In genomic region chr15:81834171-81834841, GRCm38 (mm10) we compare ENCODE assay signal across 10 mouse cellular contexts. TPM values are rescaled to one million over a fixed set of nuclear protein-coding genes. Genes with fewer than 3 reads are reported as not detected.
DNase-seq lines count a peak whose midpoint lies in the region; ATAC-seq and TF ChIP-seq lines count a peak whose summit lies in the region.
"Had no signal": no experiment of that assay in that cellular context is flagged by ENCODE, and none has a peak within 500 bp of the region (broad histone marks: within the 10 kb centered on the region; RNA-seq: fewer than 3 reads in every experiment).

No protein-coding gene starts in this region.

- no peaks in the 10 kb centered on the region; the same call in 1 of the 2 replicates for H3K4me1 ChIP-seq in midbrain, embryonic 11.5 days (ENCODE audit: control insufficient read depth, insufficient read depth, low read length)
- H3K4me1 ChIP-seq in midbrain, embryonic 13.5 days (replicated peaks): peaks cover 19% of the 10 kb centered on the region
- peaks cover 40% of the 10 kb centered on the region for H3K4me1 ChIP-seq in heart, embryonic 10.5 days
- peaks cover 42% of the 10 kb centered on the region for H3K4me1 ChIP-seq in small intestine, adult 2 months (ENCODE audit: control insufficient read depth, insufficient read depth, insufficient read length, low read length)
- H3K4me1 ChIP-seq in midbrain, postnatal 0 days (ENCODE audit: insufficient read depth, low read length): no peaks in the 10 kb centered on the region

- H3K9me3 ChIP-seq in midbrain, embryonic 11.5 days (ENCODE audit: control insufficient read depth, low read length): no peaks in the 10 kb centered on the region
- no peaks in the 10 kb centered on the region for H3K9me3 ChIP-seq in midbrain, embryonic 13.5 days
- H3K9me3 ChIP-seq in heart, embryonic 10.5 days: no peaks in the 10 kb centered on the region
- H3K9me3 ChIP-seq in midbrain, postnatal 0 days (ENCODE audit: low read length): no peaks in the 10 kb centered on the region
- H3K9me3 ChIP-seq: liver, embryonic 15.5 days had no signal

- no peak for TF ChIP-seq CTCF in small intestine, adult 2 months (IDR thresholded peaks at IDR 0.05; ENCODE audit: extremely low read depth, insufficient read length, insufficient replicate concordance, low read depth, low read length)
- no peak for TF ChIP-seq CTCF in midbrain, postnatal 0 days (IDR thresholded peaks at IDR 0.05)

- H3K27me3 ChIP-seq in midbrain, embryonic 11.5 days (ENCODE audit: control insufficient read depth, insufficient read depth, low read length): no peaks in the 10 kb centered on the region
- peaks cover 7% of the 10 kb centered on the region for H3K27me3 ChIP-seq in midbrain, embryonic 13.5 days
- peaks cover 17% of the 10 kb centered on the region; the same call in 1 of the 2 replicates for H3K27me3 ChIP-seq in heart, embryonic 10.5 days (ENCODE audit: insufficient read depth, poor library complexity, severe bottlenecking)
- H3K27me3 ChIP-seq in small intestine, adult 2 months (ENCODE audit: control insufficient read depth, insufficient read depth, low read length): no peaks in the 10 kb centered on the region
- H3K27me3 ChIP-seq in midbrain, postnatal 0 days (ENCODE audit: insufficient read depth, low read length): no peaks in the 10 kb centered on the region

- ATAC-seq in midbrain, embryonic 11.5 days (ENCODE audit: low FRiP score): no peak
- ATAC-seq in midbrain, embryonic 13.5 days: no peak
- no peak for ATAC-seq in midbrain, postnatal 0 days (ENCODE audit: low FRiP score)

- WGBS in midbrain, embryonic 11.5 days: 55% methylated on average over 3 of the region's 3 CpGs
- 52% methylated on average over 3 of the region's 3 CpGs for WGBS in midbrain, embryonic 13.5 days
- WGBS in heart, embryonic 10.5 days: 39% methylated on average over 3 of the region's 3 CpGs
- WGBS in small intestine, adult 2 months: 90% methylated on average over 3 of the region's 3 CpGs
- WGBS in midbrain, postnatal 0 days: 62% methylated on average over 3 of the region's 3 CpGs

- H3K27ac ChIP-seq in midbrain, embryonic 11.5 days (ENCODE audit: low read depth, low read length): no peak overlapping the region
- no peak overlapping the region for H3K27ac ChIP-seq in midbrain, embryonic 13.5 days
- peak overlapping the region; percentile 38 for H3K27ac ChIP-seq in heart, embryonic 10.5 days
- peak overlapping the region; percentile 69 for H3K27ac ChIP-seq in small intestine, adult 2 months (ENCODE audit: insufficient read depth, low read depth, low read length)
- no peak overlapping the region for H3K27ac ChIP-seq in midbrain, postnatal 0 days (ENCODE audit: low read depth, low read length)
- H3K27ac ChIP-seq: liver, embryonic 15.5 days; macrophage had no signal

- no peak overlapping the region for H3K9ac ChIP-seq in midbrain, embryonic 11.5 days (ENCODE audit: low read length)
- no peak overlapping the region for H3K9ac ChIP-seq in midbrain, embryonic 13.5 days (replicated peaks)
- no peak overlapping the region for H3K9ac ChIP-seq in midbrain, postnatal 0 days (replicated peaks; ENCODE audit: low read length, poor library complexity, severe bottlenecking)
- H3K9ac ChIP-seq: liver, embryonic 15.5 days had no signal

- no peak overlapping the region for H3K4me3 ChIP-seq in midbrain, embryonic 11.5 days (ENCODE audit: low read depth, low read length)
- no peak overlapping the region for H3K4me3 ChIP-seq in midbrain, embryonic 13.5 days (replicated peaks)
- H3K4me3 ChIP-seq in heart, embryonic 10.5 days: no peak overlapping the region
- no peak overlapping the region for H3K4me3 ChIP-seq in small intestine, adult 2 months (ENCODE audit: low read depth, low read length)
- no peak overlapping the region for H3K4me3 ChIP-seq in midbrain, postnatal 0 days (ENCODE audit: low read depth, low read length)
- H3K4me3 ChIP-seq: liver, embryonic 15.5 days had no signal

- no peaks in the 10 kb centered on the region for H3K36me3 ChIP-seq in midbrain, embryonic 11.5 days (ENCODE audit: control insufficient read depth, insufficient read depth, low read length)
- H3K36me3 ChIP-seq in midbrain, embryonic 13.5 days: no peaks in the 10 kb centered on the region
- no peaks in the 10 kb centered on the region for H3K36me3 ChIP-seq in heart, embryonic 10.5 days
- no peaks in the 10 kb centered on the region for H3K36me3 ChIP-seq in small intestine, adult 2 months (ENCODE audit: control insufficient read depth, insufficient read depth, low read length)
- 0 out of 2 replicates have a peak, but pooled peaks cover under 1% of the 10 kb centered on the region for H3K36me3 ChIP-seq in midbrain, postnatal 0 days (ENCODE audit: insufficient read depth, low read length)
- H3K36me3 ChIP-seq: liver, embryonic 15.5 days had no signal

- H3K4me2 ChIP-seq in midbrain, embryonic 11.5 days: no peak overlapping the region
- no peak overlapping the region for H3K4me2 ChIP-seq in midbrain, embryonic 13.5 days (replicated peaks)
- H3K4me2 ChIP-seq in midbrain, postnatal 0 days (ENCODE audit: low read depth, low read length, poor library complexity, severe bottlenecking): no peak overlapping the region
- H3K4me2 ChIP-seq: liver, embryonic 15.5 days had no signal

- no peak for TF ChIP-seq POLR2A in small intestine, adult 2 months (IDR thresholded peaks at IDR 0.05; ENCODE audit: low read depth, low read length)

- peak; percentile 56 for DNase-seq in adrenal gland, postnatal 14 days
- no peak for DNase-seq in adrenal gland, adult 18-20 months (ENCODE audit: low spot score in 2 of 2)
- peak; percentile 70 for DNase-seq in midbrain, embryonic 11.5 days (ENCODE audit: low spot score, missing footprints)
- no peak for DNase-seq in heart, embryonic 10.5 days (ENCODE audit: low spot score)
- no peak for DNase-seq in midbrain, postnatal 0 days (ENCODE audit: low spot score)
- DNase-seq in urinary bladder, postnatal 14 days (ENCODE audit: low spot score): no peak

RNA-seq across cellular contexts. Expression of gene Tob2, which starts 24.3 kb away (rescaled TPM):
- total RNA-seq in adrenal gland, postnatal 14 days (2021): 124 and 147 TPM in 2 replicates
- total RNA-seq in adrenal gland, adult 18-20 months (2021): 100 to 1,000 TPM; 103 to 121 TPM
- polyA plus RNA-seq in midbrain, embryonic 11.5 days (2014; fragmentation: Nextera tagmentation; extraction: Ambion mirVana): 10.4 and 12.9 TPM in 2 replicates
- 16.2 and 17.7 TPM in 2 replicates for polyA plus RNA-seq in midbrain, embryonic 13.5 days (2015; fragmentation: Nextera tagmentation; extraction: Ambion mirVana)
- 13.0 and 15.6 TPM in 2 replicates for polyA plus RNA-seq in heart, embryonic 10.5 days (2016; fragmentation: Nextera tagmentation; extraction: Ambion mirVana)
- polyA plus RNA-seq in small intestine, adult 2 months (2012; rRNA removed): 14.7 and 33.2 TPM in 2 replicates
- 10.9 and 15.4 TPM in 2 replicates for total RNA-seq in midbrain, postnatal 0 days (2014; rRNA removed)
- polyA plus RNA-seq in midbrain, postnatal 0 days (2015; fragmentation: Nextera tagmentation; extraction: Ambion mirVana): 12.2 and 14.2 TPM in 2 replicates

RNA-seq across cellular contexts. Expression of gene Tef, which starts 32.1 kb away (rescaled TPM):
- total RNA-seq in adrenal gland, postnatal 14 days (2021): 71.4 and 98.5 TPM in 2 replicates
- total RNA-seq in adrenal gland, adult 18-20 months (2021): 10 to 100 TPM; 45.0 to 46.9 TPM
- 11.0 and 12.9 TPM in 2 replicates for polyA plus RNA-seq in midbrain, embryonic 11.5 days (2014; fragmentation: Nextera tagmentation; extraction: Ambion mirVana)
- 21.5 and 23.3 TPM in 2 replicates for polyA plus RNA-seq in midbrain, embryonic 13.5 days (2015; fragmentation: Nextera tagmentation; extraction: Ambion mirVana)
- polyA plus RNA-seq in heart, embryonic 10.5 days (2016; fragmentation: Nextera tagmentation; extraction: Ambion mirVana): 17.3 and 20.2 TPM in 2 replicates
- polyA plus RNA-seq in small intestine, adult 2 months (2012; rRNA removed): 5.6 and 9.4 TPM in 2 replicates
- total RNA-seq in midbrain, postnatal 0 days (2014; rRNA removed): 60.1 and 60.6 TPM in 2 replicates
- 23.6 and 25.4 TPM in 2 replicates for polyA plus RNA-seq in midbrain, postnatal 0 days (2015; fragmentation: Nextera tagmentation; extraction: Ambion mirVana)

RNA-seq across cellular contexts. Expression of gene Phf5a, which starts 37.4 kb away (rescaled TPM):
- 63.4 and 65.5 TPM in 2 replicates for total RNA-seq in adrenal gland, postnatal 14 days (2021)
- 10 to 100 TPM; 54.3 to 55.6 TPM for total RNA-seq in adrenal gland, adult 18-20 months (2021)
- polyA plus RNA-seq in midbrain, embryonic 11.5 days (2014; fragmentation: Nextera tagmentation; extraction: Ambion mirVana): 179 and 197 TPM in 2 replicates
- polyA plus RNA-seq in midbrain, embryonic 13.5 days (2015; fragmentation: Nextera tagmentation; extraction: Ambion mirVana): 136 and 149 TPM in 2 replicates
- polyA plus RNA-seq in heart, embryonic 10.5 days (2016; fragmentation: Nextera tagmentation; extraction: Ambion mirVana): 154 and 200 TPM in 2 replicates
- 22.6 and 47.0 TPM in 2 replicates for polyA plus RNA-seq in small intestine, adult 2 months (2012; rRNA removed)
- 31.8 and 34.1 TPM in 2 replicates for total RNA-seq in midbrain, postnatal 0 days (2014; rRNA removed)
- polyA plus RNA-seq in midbrain, postnatal 0 days (2015; fragmentation: Nextera tagmentation; extraction: Ambion mirVana): 107 and 118 TPM in 2 replicates

RNA-seq across cellular contexts. Expression of gene Aco2, which starts 37.8 kb away (rescaled TPM):
- 2,377 and 2,604 TPM in 2 replicates for total RNA-seq in adrenal gland, postnatal 14 days (2021)
- 1,000 to 10,000 TPM in 1 of 2 experiments, 100 to 1,000 TPM in 1; 791 to 1,455 TPM for total RNA-seq in adrenal gland, adult 18-20 months (2021)
- polyA plus RNA-seq in midbrain, embryonic 11.5 days (2014; fragmentation: Nextera tagmentation; extraction: Ambion mirVana): 155 and 165 TPM in 2 replicates
- polyA plus RNA-seq in midbrain, embryonic 13.5 days (2015; fragmentation: Nextera tagmentation; extraction: Ambion mirVana): 220 and 221 TPM in 2 replicates
- polyA plus RNA-seq in heart, embryonic 10.5 days (2016; fragmentation: Nextera tagmentation; extraction: Ambion mirVana): 320 and 472 TPM in 2 replicates
- polyA plus RNA-seq in small intestine, adult 2 months (2012; rRNA removed): 266 and 416 TPM in 2 replicates
- total RNA-seq in midbrain, postnatal 0 days (2014; rRNA removed): 380 and 412 TPM in 2 replicates
- polyA plus RNA-seq in midbrain, postnatal 0 days (2015; fragmentation: Nextera tagmentation; extraction: Ambion mirVana): 257 and 279 TPM in 2 replicates

Comparison
In these comparisons a context has a peak if more than half of its experiments do, and no peak if none do; other contexts are left out.
1. DNase-seq: peak in adrenal gland, postnatal 14 days (single experiment) and midbrain, embryonic 11.5 days (single experiment); none in adrenal gland, adult 18-20 months (0 of 2), heart, embryonic 10.5 days (single experiment), midbrain, postnatal 0 days (single experiment) and urinary bladder, postnatal 14 days (single experiment).
2. H3K27ac ChIP-seq: peak in heart, embryonic 10.5 days (single experiment) and small intestine, adult 2 months (single experiment); none in midbrain, embryonic 11.5 days (single experiment), midbrain, embryonic 13.5 days (single experiment) and midbrain, postnatal 0 days (single experiment).